Mouse (Mus musculus) erythroid progenitor cell, adult 5-6 weeks (primary cell): Measurements from ENCODE around the gene Nfatc3. TPM values are rescaled to one million over a fixed set of nuclear protein-coding genes. Genes with fewer than 3 reads are reported as not detected.

Source experiments
- ATAC-seq: replicated peaks from 2 replicates; pipeline ENCODE4 v1.8.0; 2016; ENCODE audit warnings: moderate number of reproducible peaks, mild to moderate bottlenecking, moderate TSS enrichment, inconsistent platforms; ENCODE audit not compliant: poor library complexity, low FRiP score, severe bottlenecking
- total RNA-seq, 2 experiments: library from RNA; stranded (forward) in 1 of 2; stranded (reverse) in 1 of 2; fragments of 150-400 nt in 1 of 2; fragments of 186-747, 209-891 nt in 1 of 2; gene quantifications; 2 replicates each; pipeline versions ENCODE4 v1.2.3 to v1.2.4; 2015 to 2017; ENCODE audit warnings: low replicate concordance in 2 of 2

The Nfatc3 gene
- total RNA-seq, 2 experiments from 2014 or later, result 32.7 to 71.3 TPM

DNA sequence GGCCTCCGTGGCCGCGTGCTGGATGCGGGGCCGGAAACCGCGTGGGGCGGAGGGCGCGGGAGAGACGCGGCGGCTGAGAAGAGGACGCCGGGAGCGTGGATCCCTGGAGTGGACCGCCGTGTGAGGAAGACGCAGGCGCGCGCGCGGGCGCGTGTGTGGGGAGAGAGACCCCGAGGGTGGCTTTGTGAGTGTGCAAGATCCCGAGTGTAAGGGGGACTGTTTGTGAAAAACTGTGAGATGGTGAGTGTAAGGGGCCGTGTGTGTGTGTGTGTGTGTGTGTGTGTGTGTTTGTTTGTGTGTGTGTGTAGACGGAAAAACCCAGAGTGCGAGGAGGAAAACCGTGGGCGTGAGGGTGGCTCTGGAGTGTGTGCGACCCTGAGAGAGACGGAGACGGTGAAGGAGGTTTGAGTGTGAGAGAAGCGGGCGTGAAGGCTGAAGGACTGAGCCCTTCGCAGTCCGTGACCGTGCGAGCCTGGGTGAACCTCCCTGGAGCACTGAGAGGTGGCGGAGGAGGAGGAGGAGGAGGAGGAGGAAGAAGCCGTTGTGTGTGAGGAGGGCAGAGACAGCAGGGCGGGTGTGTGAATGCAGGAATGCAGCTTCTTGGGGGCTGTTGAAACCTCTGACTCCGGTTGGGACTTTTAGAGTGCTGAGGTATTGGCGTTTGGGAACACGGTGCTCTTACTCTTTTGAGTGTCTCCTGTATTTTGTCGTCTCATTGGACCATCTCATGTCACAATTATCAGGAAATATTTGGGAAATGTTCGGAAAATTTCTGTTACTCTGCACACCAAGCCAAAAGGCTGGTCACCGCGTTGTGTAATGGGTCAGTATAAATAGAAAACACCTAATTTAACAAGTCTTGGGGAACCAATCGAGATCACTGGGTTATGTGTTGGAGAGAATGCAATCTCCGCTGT is 110.6 kb downstream of the Nfatc3 start:
- no peak for ATAC-seq

- ATAC-seq, result no peak
These were observed 111.4 kb downstream of the Nfatc3 start for GRCm38 (mm10) chr8:106169934-106170480.

- no peak for ATAC-seq
These were observed 114.9 kb downstream of the Nfatc3 start for GRCm38 (mm10) chr8:106173566-106173965.

- no peak for ATAC-seq
These were observed 118.3 kb downstream of the Nfatc3 start for GRCm38 (mm10) chr8:106176891-106177290.

GRCm38 (mm10) chr8:106177594-106177993 is 119.0 kb downstream of the Nfatc3 start:
- no peak for ATAC-seq

- no peak for ATAC-seq
These were observed 119.8 kb downstream of the Nfatc3 start for GRCm38 (mm10) chr8:106178428-106178827.

Other genes with a start within 250 kb of the Nfatc3 start
- 306 and 341 TPM in 2 replicates for gene Ranbp10, start 231.5 kb upstream of the Nfatc3 start, total RNA-seq (2015; ENCODE audit: low replicate concordance)
- 296 and 297 TPM in 2 replicates for gene Ranbp10, start 231.5 kb upstream of the Nfatc3 start, total RNA-seq (2017; ENCODE audit: low replicate concordance)
- gene Tsnaxip1, start 231.1 kb upstream of the Nfatc3 start, total RNA-seq (2015; ENCODE audit: low replicate concordance), result 2.9 TPM in 1 of 2 replicates, not detected in the other
- 1.4 TPM in 1 of 2 replicates, not detected in the other for gene Tsnaxip1, start 231.1 kb upstream of the Nfatc3 start, total RNA-seq (2017; ENCODE audit: low replicate concordance)
- gene Cenpt, start 205.6 kb upstream of the Nfatc3 start, total RNA-seq (2015; ENCODE audit: low replicate concordance), result 57.0 and 57.3 TPM in 2 replicates
- 55.2 and 94.3 TPM in 2 replicates for gene Cenpt, start 205.6 kb upstream of the Nfatc3 start, total RNA-seq (2017; ENCODE audit: low replicate concordance)
- 9.6 and 22.0 TPM in 2 replicates for gene Thap11, start 203.7 kb upstream of the Nfatc3 start, total RNA-seq (2015; ENCODE audit: low replicate concordance)
- 11.0 and 18.6 TPM in 2 replicates for gene Thap11, start 203.7 kb upstream of the Nfatc3 start, total RNA-seq (2017; ENCODE audit: low replicate concordance)
- gene Nutf2, start 198.3 kb upstream of the Nfatc3 start, total RNA-seq (2015; ENCODE audit: low replicate concordance), result 57.8 and 102 TPM in 2 replicates
- 15.3 and 42.5 TPM in 2 replicates for gene Nutf2, start 198.3 kb upstream of the Nfatc3 start, total RNA-seq (2017; ENCODE audit: low replicate concordance)
- 12.2 and 15.9 TPM in 2 replicates for gene Edc4, start 178.0 kb upstream of the Nfatc3 start, total RNA-seq (2015; ENCODE audit: low replicate concordance)
- gene Edc4, start 178.0 kb upstream of the Nfatc3 start, total RNA-seq (2017; ENCODE audit: low replicate concordance), result 22.1 and 25.5 TPM in 2 replicates
- not detected in 2 replicates for gene Nrn1l, start 165.3 kb upstream of the Nfatc3 start, total RNA-seq (2015; ENCODE audit: low replicate concordance)
- gene Nrn1l, start 165.3 kb upstream of the Nfatc3 start, total RNA-seq (2017; ENCODE audit: low replicate concordance), result not detected in 2 replicates
- gene Pskh1, start 158.4 kb upstream of the Nfatc3 start, total RNA-seq (2015; ENCODE audit: low replicate concordance), result 5.4 and 8.6 TPM in 2 replicates
- 7.1 and 11.7 TPM in 2 replicates for gene Pskh1, start 158.4 kb upstream of the Nfatc3 start, total RNA-seq (2017; ENCODE audit: low replicate concordance)
- not detected in 2 replicates for gene Ctrl, start 125.0 kb upstream of the Nfatc3 start, total RNA-seq (2015; ENCODE audit: low replicate concordance)
- gene Ctrl, start 125.0 kb upstream of the Nfatc3 start, total RNA-seq (2017; ENCODE audit: low replicate concordance), result not detected in 2 replicates
- 20.2 and 25.2 TPM in 2 replicates for gene Psmb10, start 120.4 kb upstream of the Nfatc3 start, total RNA-seq (2015; ENCODE audit: low replicate concordance)
- 2.7 and 4.2 TPM in 2 replicates for gene Psmb10, start 120.4 kb upstream of the Nfatc3 start, total RNA-seq (2017; ENCODE audit: low replicate concordance)
- not detected in 2 replicates for gene Lcat, start 115.5 kb upstream of the Nfatc3 start, total RNA-seq (2015; ENCODE audit: low replicate concordance)
- gene Lcat, start 115.5 kb upstream of the Nfatc3 start, total RNA-seq (2017; ENCODE audit: low replicate concordance), result 2.4 TPM in 1 of 2 replicates, not detected in the other
- gene Slc12a4, start 92.7 kb upstream of the Nfatc3 start, total RNA-seq (2015; ENCODE audit: low replicate concordance), result 2.5 and 3.4 TPM in 2 replicates
- gene Slc12a4, start 92.7 kb upstream of the Nfatc3 start, total RNA-seq (2017; ENCODE audit: low replicate concordance), result 4.0 and 13.7 TPM in 2 replicates
- not detected in 2 replicates for gene Dpep3, start 79.4 kb upstream of the Nfatc3 start, total RNA-seq (2015; ENCODE audit: low replicate concordance)
- gene Dpep3, start 79.4 kb upstream of the Nfatc3 start, total RNA-seq (2017; ENCODE audit: low replicate concordance), result not detected in 2 replicates
- 0.72 and 6.7 TPM in 2 replicates for gene Dus2, start 67.5 kb upstream of the Nfatc3 start, total RNA-seq (2015; ENCODE audit: low replicate concordance)
- 6.3 and 14.4 TPM in 2 replicates for gene Dus2, start 67.5 kb upstream of the Nfatc3 start, total RNA-seq (2017; ENCODE audit: low replicate concordance)
- not detected in 2 replicates for gene Dpep2nb, start 52.9 kb upstream of the Nfatc3 start, total RNA-seq (2015; ENCODE audit: low replicate concordance)
- not detected in 2 replicates for gene Dpep2nb, start 52.9 kb upstream of the Nfatc3 start, total RNA-seq (2017; ENCODE audit: low replicate concordance)
- 1.8 and 4.6 TPM in 2 replicates for gene Ddx28, start 47.0 kb upstream of the Nfatc3 start, total RNA-seq (2015; ENCODE audit: low replicate concordance)
- 3.2 and 5.0 TPM in 2 replicates for gene Ddx28, start 47.0 kb upstream of the Nfatc3 start, total RNA-seq (2017; ENCODE audit: low replicate concordance)
- gene Esrp2, start 78.1 kb downstream of the Nfatc3 start, total RNA-seq (2015; ENCODE audit: low replicate concordance), result not detected in 2 replicates
- gene Esrp2, start 78.1 kb downstream of the Nfatc3 start, total RNA-seq (2017; ENCODE audit: low replicate concordance), result 0.08 TPM in 1 of 2 replicates, not detected in the other
- 1.7 and 9.4 TPM in 2 replicates for gene Pla2g15, start 91.6 kb downstream of the Nfatc3 start, total RNA-seq (2015; ENCODE audit: low replicate concordance)
- gene Pla2g15, start 91.6 kb downstream of the Nfatc3 start, total RNA-seq (2017; ENCODE audit: low replicate concordance), result 4.4 and 8.6 TPM in 2 replicates
- gene Slc7a6, start 110.0 kb downstream of the Nfatc3 start, total RNA-seq (2015; ENCODE audit: low replicate concordance), result 1.4 and 3.4 TPM in 2 replicates
- 2.0 and 2.2 TPM in 2 replicates for gene Slc7a6, start 110.0 kb downstream of the Nfatc3 start, total RNA-seq (2017; ENCODE audit: low replicate concordance)
- 32.7 and 42.5 TPM in 2 replicates for gene Slc7a6os, start 152.1 kb downstream of the Nfatc3 start, total RNA-seq (2015; ENCODE audit: low replicate concordance)
- 22.3 and 27.6 TPM in 2 replicates for gene Slc7a6os, start 152.1 kb downstream of the Nfatc3 start, total RNA-seq (2017; ENCODE audit: low replicate concordance)
- 0.84 and 1.8 TPM in 2 replicates for gene Prmt7, start 152.1 kb downstream of the Nfatc3 start, total RNA-seq (2015; ENCODE audit: low replicate concordance)
- 3.7 and 6.3 TPM in 2 replicates for gene Prmt7, start 152.1 kb downstream of the Nfatc3 start, total RNA-seq (2017; ENCODE audit: low replicate concordance)